Mouse (Mus musculus) urinary bladder, adult 2 months (tissue): ENCODE measurements around the gene Ly6f. TPM values are rescaled to one million over a fixed set of nuclear protein-coding genes. Genes with fewer than 3 reads are reported as not detected.
"Not testable (repeated sequence)": the region's sequence is repeated elsewhere in the genome, so short reads cannot be mapped to it uniquely, and the experiment has no call there.

Source experiments
- DNase-seq: peaks from one replicate; pipeline ENCODE4 v3.0.0; 2022; ENCODE audit warnings: low spot score
- polyA plus RNA-seq: library from polyadenylated mRNA; depleted of rRNA; stranded (reverse); fragments of >200 nt; gene quantifications from 2 replicates; pipeline ENCODE4 v1.2.3, GENCODE M21; 2012; rRNA removed

Ly6f gene
- polyA plus RNA-seq, result not detected in 2 replicates

DNA sequence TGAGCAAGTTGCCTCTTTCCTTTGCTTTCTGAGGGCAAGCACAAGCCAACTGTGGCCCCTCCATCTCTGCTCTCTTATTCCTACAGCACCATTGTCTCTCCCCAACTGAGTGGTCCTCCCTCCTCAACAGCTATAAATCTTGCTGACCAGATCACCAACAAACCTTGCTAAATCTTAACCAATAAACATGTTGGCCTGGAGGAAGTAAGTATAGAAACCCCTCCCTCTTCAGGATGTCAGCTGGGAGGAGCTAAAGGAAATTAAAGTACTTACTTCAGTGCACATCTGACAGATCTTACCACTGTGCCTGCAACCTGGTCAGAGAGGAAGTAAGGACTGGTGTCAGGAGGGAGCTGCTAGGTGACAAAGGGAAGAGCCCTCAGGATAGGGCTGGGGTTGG, at the start of gene Ly6f:
Gene Ly6f, plus strand, starts transcription at position 301 of the 400 bp plus-strand sequence.
- no peak for DNase-seq

DNA sequence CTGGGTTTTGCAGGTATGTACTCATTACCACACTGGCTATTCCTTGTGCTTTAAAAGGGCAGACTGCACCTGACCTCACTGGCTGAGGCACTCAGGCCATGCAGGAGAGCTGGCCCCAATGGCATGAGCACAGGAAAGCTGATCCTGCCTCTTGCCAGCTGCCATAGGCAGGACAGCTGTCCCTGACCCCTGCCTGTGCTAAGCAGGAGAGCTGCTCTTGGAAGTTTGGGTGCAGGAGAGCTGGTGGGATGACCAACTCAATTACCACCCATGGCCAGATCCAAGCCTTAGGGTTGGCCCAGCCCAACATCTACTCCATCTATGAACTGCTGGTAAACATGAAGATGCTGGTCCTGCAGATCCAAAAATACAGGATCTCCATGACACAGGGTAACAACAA, 46.3 kb upstream of the Ly6f start:
- DNase-seq, result no peak

DNA sequence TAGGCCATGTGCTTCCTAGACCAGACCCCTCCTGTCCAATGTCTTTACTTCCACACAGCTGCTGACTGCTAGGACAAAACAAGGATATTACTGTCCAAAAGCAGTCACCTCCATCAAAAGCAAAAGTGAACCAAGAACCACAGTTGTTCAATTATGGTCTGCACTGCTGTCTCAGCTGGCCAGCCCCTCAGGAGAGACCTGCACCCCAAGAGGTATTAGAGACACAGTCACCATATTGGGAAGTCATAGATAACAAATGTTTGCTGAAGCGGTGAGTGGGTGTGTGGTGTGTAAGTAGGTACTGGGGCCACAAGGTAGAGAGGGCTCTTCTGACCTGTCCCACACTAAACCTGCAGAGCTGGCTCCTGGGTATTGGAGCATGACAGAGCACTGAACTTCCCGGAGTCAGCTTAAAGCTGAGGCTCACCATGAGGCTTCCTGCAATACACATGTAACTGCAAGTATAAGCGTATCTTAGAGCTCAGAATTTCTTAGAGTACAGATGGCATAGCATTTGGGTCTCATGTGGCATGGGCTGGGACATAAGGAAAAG, 30.4 kb upstream of the Ly6f start:
- DNase-seq, result no peak

DNA sequence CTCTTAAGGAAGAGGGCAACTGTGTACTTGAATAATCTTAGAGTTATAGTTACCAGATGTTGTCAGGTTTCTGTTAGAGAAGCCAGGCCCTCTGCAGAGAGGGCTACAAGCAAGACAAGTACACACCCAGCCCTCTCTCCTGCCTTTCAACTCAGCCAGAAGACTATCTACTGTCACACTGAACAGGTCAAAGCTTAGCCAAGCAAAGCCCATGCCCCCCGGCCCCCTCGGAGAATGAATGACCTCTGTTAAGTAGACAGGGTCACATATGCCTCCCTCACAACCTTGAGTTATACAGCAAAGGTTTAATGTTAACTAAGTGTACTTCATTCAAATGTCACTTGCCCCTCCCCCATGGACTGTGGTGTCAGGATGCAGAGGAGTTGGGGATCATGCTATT, 27.7 kb upstream of the Ly6f start:
- DNase-seq, result no peak

DNA sequence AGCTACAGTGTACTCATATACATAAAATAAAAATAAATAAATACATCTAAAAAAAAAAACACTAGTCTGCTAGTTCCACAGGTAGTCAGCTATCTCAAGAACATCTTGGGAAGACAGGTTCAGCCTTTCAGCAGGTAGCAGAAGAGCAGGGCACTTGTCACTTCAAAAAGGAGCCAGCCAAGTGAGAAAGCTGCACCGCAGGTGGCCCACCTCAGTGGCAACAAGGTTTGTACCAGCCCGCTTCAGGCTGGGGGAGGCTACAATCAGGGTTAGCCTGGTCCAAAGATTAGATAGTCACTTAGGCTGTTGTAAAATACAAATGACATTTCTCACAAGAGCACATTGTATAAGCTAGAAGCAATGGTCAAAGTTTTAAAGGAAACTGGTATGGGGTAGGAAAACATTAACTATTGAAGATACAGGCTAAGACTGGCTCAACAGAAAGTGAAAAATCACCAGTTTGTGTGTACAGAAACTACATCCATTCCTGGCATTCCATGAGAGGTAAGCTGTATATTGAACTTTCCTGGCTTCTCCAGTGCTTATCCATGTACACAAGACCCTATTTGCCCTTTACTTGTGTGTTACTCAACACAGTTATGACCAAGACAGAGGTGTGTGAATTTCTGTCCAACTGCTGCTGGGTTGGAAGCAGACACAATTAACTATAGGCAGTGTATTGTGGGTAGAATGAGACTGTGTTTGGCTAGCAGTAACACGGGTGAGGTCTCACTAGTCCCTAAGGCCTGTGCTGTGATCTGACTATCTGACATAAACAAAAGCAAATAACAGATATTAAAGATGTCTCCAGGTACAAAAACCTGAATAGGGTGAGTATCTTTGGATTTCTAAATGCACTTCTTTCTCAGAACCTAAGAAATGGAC, 25.2 kb upstream of the Ly6f start:
- DNase-seq, result no peak

DNA sequence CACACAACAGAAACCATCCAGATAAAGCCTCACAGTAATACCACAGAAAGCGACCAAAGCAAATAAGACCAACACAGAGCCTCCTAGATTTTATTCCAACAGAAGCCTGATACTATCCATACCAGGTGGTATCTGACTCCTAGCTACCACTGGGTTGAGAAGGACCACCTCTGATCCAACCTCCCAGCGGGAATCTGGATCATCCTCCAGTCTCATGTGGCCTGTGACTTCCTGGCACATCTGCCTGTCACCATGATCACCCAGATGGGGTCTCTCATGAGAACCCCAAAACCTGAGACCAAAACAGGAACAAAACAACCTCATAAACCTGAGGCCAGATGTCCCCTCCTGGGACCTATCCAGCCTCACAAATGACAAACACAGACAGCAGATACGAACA, 13.6 kb upstream of the Ly6f start:
- no peak for DNase-seq

DNA sequence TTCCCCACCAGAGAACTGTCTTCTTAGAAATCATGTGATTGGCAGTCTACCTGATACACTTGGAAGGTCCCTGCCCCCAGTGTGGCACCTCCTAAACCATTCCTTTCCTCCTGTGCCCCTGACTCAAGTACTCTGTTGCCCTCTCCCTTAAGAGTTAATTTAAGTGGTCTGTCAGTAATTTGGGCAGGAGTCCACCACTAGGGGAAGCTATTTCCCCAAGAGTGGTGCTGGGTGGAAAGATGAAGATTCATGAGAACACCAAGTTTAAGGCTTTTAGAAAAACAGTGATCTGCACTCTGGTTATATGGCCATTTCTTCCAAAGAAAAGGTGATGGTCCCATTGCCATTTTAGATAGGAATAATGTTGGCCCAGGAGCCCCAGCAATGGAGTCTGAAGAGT, 2.4 kb upstream of the Ly6f start:
- no peak for DNase-seq

DNA sequence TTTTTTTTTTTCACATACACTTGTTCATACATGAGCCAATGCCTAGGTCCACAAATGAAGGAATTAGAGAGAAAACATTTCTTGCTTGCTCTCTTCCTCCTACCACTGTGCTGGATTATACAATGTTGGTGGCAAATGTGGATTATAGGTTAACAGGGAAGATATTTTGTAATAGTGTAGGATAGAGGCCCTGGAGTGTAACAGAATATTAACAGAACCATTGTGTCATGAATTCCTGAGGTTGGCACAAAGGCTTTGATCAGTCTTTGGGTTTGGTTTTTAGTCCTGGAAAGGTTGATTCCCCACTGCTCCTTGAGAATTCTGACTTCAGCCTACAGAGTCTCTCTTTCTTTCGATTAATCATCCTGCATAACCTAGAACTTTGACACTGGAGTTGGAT, 1.6 kb upstream of the Ly6f start:
- no peak for DNase-seq

DNA sequence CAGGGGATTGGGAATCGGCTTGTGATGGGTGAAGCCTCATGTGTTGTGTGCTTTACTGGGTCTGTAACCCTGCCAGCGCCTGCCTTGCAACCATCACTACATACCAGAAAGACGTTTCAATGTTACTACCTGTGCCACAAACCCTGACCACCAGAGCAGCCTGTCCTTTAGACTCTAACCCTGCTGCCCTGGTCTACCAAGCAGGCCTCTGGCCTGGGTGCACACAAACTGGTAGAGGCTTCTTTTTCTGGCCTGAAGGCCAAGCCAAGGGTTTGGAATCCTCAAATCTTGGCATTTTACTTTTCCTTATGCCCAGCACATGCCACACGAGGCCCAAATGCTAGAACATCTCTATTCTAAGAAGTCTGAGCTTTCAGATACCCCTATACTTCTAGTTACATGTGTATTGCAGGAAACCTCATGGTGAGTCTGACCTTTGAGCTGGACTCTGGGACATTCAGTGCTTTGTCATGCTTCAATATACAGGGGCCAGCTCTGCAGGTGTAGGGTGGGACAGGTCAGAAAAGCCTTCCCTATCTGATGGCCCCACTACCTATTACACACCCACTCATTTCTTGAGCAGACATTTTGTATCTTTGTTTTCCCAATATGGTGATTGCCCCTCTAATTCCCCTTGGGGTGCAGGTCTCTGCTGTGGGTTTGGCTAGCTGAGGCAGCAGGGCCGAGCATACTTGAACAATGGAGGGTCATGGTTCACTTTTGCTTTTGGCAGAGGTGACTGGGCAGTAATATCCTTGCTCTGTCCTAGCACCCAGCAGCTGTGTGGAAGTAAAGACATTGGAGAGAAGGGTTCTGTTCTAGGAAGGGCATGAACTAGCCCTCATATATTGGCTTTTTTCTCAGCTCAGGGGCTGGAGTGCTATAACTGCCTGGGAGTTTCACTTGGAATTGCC, 952 bp downstream of the Ly6f start:
- DNase-seq, result no peak

DNA sequence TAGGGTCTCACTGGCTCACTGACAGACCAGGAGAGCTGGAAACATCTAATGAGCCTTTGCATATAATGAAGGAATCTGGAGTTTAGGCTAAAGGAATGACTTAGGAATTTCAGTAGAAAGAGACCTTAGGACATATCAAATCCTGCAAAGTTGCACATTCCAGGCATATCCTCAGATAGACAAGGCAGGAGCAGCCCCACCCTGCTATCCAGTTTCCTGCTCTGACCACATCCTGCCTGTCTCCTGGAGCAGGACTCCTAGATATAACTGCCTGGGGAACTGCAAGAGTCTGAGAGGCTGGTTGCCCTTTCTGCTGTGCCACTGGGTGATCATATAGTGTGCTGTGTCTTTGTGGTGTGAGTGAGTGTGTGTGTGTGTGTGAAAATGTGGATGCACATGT, 1.9 kb downstream of the Ly6f start:
- DNase-seq, result no peak

DNA sequence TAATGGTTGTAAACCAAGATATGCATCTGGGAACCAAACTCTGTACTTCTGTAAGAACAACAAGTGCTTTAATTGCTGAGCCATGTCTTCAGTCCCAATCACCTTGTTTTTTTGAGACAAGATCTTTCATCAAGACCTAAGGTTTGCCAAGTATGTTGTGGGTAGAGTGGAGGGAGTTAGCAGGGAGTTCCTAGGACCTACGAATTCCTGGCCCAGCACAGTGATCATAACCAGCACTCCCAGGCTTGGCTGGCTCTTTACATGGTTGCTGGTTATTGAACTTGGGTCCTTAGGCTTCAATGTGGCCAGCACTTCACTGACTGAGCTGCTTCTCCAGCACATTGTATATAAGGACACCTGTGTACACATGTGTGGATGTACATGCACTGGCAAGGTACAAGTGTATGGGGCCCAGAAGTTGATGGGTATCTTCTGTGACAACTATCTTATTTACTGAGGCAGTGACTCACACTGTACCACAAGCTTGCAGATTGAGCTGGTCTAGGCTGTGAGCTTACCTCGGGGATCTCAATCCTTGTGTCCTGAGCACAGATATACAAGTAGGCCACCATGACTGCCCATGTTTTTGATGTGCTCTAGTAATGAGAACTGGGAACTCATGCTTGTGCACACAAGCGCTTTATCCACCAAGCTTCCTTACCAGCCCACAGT, 2.6 kb downstream of the Ly6f start:
- no peak for DNase-seq

DNA sequence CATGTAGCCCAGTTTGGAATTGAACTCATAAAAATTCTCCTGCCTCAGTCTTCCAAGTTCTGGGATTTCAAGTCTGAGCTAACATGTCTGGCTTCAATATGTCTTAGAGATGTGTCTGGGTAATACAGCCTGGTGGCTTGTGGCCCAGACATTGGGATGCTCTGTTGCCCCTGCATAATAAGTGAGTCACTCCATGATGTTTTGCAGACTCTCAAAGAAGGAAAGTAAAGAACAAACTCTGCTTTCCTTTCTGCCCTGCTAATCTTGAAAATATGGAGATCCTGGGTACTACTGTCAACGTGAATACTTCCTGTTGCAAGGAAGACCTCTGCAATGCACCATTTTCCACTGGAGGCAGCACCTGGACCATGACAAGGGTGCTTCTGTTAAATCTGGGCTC, 3.2 kb downstream of the Ly6f start:
- DNase-seq, result no peak

DNA sequence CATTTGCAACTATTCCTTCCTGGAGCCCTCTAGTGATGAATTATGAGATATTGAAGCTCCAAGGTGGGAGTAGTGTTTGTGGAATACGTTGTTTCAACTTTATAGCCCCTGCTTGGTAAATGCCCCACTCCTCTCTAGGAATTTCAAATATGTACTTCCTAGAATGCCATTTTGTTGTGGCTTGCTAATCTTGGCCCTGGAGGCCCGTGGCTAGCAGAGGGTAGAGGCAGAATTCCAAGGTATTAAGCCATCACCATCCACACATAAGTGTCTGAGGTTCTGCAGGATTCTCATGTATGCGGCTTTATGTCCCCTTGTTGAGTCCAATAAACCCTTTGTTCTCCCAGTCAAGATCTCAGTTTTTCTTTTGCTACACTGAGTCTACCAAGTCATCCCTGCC, 3.7 kb downstream of the Ly6f start:
- no peak for DNase-seq

DNA sequence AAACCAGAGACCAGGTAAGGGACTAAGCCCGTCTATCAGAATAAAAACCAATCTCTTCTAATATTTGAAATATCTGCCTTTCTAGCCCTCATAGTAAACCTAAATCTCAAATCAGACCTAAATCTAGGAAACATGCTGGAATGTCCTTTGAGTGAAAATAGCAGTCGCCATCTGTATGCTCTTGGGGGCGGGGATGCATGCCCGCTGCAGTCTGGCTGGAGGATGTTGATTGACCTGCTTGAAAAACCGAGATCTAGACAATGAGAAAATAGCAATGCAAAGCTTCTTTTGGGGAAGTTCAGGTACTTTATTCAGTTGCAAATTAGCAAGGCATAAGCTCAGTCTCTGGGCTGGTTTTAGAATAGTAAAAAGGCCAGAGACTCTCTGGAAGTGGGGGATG, 13.8 kb downstream of the Ly6f start:
- not testable (repeated sequence) for DNase-seq

DNA sequence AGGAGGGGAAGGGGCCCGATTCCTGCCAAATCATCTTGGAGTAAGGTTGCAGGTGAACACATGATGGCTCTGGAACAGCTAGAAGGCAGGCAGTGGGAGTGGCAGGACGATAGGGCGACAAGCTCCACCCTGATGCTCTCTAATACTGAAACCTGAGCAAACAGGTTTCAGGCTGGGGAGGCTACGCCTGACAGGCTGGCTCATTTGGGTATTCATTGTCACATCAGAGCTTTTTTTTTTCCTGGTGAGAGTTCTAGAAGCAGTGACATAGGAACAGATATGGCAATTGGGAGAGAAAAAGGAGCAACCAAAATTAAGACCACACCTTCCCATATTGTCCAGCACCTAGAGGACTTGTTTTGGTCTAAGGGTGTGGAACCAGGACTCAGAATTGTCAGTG, 18.3 kb downstream of the Ly6f start:
- not testable (repeated sequence) for DNase-seq

DNA sequence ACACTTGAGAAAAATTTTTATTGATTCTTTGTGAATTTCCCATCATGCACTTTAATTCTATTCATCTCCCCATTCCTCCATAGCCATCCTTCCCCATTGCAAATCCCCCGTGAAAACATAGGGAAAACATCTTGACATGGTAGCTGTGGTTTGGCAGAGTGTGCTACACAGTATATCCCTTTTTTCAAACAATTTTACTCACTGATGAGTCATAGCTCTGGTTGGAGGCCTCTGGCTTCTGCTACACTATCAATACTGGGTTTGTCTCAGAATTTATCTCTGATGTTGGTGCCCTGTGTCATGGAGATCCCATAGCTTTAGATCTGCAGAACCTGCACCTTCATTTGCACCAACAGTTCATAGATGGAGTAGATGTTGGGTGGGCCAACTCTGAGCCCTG, 24.2 kb downstream of the Ly6f start:
- no peak for DNase-seq

DNA sequence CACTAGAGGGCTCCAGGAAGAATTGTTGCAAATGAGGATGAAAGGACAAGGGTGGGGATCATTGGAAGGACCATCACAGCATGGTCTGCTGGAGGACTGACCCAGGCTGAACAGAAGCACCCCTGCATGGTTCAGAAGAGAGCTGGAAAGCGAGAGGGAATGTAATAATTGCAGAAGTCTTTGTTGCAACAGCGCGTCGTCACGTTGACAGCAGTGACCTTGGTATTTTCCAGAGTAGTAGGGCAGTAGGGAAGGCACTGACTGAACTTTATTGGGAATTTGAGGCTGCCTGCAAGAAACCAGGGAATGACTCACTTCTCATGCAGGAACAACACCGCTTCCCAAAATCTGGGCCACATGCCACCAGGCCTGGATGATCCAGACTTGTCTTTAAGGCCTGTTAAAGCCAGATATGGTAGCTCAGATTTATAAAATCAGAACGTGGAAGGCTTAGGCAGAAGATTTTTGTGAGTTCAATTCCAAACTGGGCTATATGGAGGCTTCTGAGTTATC, 25.7 kb downstream of the Ly6f start:
- DNase-seq, result no peak

DNA sequence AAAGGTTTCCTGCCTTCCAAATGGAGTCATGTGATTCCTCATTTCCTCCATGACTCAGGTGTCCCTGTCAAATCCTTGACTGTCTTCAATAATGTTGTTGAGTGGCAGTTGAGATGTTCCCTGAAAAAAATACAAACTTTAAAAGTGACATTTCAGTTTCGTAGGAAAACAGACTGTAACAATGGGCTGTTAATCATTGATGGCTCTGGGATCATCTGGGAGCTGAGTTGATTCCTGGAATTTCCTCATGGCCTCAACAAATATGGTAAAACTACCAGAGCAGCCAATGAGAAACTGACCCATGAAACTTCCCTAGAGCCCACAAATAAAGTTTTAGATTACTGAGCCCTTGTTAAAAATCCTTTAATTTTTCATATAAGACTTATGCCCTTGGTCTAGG, 37.9 kb downstream of the Ly6f start:
- DNase-seq, result no peak

DNA sequence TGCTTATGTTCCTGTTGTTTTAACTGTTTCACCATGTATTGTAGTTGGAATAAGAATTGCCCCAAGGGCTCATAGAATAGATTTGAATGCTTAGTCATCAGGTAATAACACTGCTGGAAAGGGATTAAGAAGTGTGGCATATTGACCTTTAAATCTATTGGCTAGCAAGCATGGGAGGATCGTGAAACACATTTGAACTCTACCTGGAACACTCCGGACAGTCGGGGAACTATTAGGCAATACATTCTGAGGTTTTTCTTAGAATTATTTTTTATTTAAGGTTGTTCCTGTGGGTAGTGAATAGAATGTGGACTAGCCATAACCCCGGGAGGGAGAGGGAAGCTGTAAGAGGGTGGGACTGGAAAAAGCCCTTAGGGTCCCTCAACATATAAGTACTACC, 41.0 kb downstream of the Ly6f start:
- no peak for DNase-seq

DNA sequence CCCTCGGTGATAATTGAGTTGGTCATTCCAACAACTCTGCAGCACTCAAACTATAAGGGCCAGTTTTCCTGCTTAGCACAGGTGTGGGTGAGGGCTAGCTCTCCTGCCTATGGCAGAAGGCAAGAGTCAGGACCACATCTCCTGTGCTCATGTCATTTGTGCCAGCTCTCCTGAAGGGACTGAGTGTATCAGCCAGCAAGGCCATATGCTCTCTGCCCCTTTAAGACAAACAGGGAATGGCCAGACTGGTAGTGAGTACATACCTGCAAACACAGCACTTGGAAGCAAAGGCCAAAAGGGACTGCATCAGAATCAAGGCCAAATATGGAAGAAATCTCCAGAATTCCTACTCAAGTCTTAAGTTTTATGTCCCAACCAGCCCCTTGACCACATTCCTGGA, 41.7 kb downstream of the Ly6f start:
- DNase-seq, result no peak

DNA sequence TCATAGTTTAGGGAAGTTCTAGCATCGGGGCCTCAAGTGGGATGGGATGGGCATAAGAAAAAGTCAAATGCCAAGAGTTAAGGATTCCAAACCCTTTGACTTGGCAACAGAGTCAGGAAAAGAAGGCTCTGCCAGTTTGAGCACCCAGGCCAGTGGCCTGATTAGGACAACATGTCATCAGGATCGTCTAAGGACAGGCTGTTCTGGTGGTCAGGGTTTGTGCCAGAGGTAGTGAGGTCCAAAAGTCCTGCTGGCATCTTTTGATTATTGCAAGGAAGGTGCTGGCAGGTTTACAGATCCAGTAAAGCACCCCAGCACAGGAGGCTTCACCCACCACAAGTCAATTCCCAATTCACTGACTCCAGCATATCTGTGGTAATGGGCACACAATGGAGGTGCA, 46.2 kb downstream of the Ly6f start:
- DNase-seq, result no peak

DNA sequence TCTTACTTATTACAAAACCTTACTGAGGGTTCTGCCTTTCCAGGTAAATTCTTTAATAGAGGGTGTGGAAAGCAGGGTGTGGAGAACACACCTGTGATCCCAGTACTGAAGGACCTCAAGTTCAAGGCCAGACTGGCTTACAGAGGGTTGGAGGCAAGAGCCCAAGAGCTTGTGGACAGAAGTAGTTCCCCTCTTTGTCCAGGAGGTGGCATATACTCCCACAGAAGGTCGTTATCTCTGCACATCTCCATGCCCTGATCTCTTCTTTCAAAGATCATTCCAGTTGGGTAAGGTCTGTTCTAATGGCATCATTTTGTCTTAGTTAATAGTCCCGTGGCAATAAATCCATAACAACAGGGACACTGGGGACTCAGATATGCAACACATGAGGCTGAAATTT, 49.0 kb downstream of the Ly6f start:
- no peak for DNase-seq
